Mouse (Mus musculus): ENCODE results near the gene Cyp2e1. TPM values are rescaled to one million over a fixed set of nuclear protein-coding genes. Genes with fewer than 3 reads are reported as not detected.

The Cyp2e1 gene
- 1.8 TPM for polyA plus RNA-seq (2014; fragmentation: Illumina TruSeq; extraction: RNeasy Lipid Tissue Mini Kit (QIAGEN cat#74804); ENCODE audit: low read depth, low replicate concordance)

GRCm38 (mm10) chr7:140763447-140764020, at the start of gene Cyp2e1:
TSS of gene Cyp2e1 (plus strand) at chr7:140763739.

GRCm38 (mm10) chr7:140787406-140788052, 24.0 kb downstream of the Cyp2e1 start, which contains the start of gene Syce1:
TSS of gene Syce1 (minus strand) at chr7:140787852.

GRCm38 (mm10) chr7:140821653-140822329, 58.3 kb downstream of the Cyp2e1 start, which contains the start of gene Zfp941:
TSS of gene Zfp941 (minus strand) at chr7:140822178.

Other genes with a start within 250 kb of the Cyp2e1 start
- gene Olfr538, start 195.9 kb upstream of the Cyp2e1 start, polyA plus RNA-seq (2014; fragmentation: Illumina TruSeq; extraction: RNeasy Lipid Tissue Mini Kit (QIAGEN cat#74804); ENCODE audit: low read depth, low replicate concordance) = not detected
- 0.69 TPM for gene Olfr46, start 162.5 kb upstream of the Cyp2e1 start, polyA plus RNA-seq (2014; fragmentation: Illumina TruSeq; extraction: RNeasy Lipid Tissue Mini Kit (QIAGEN cat#74804); ENCODE audit: low read depth, low replicate concordance)
- gene Olfr61, start 134.8 kb upstream of the Cyp2e1 start, polyA plus RNA-seq (2014; fragmentation: Illumina TruSeq; extraction: RNeasy Lipid Tissue Mini Kit (QIAGEN cat#74804); ENCODE audit: low read depth, low replicate concordance) = not detected
- gene Olfr53, start 117.3 kb upstream of the Cyp2e1 start, polyA plus RNA-seq (2014; fragmentation: Illumina TruSeq; extraction: RNeasy Lipid Tissue Mini Kit (QIAGEN cat#74804); ENCODE audit: low read depth, low replicate concordance) = not detected
- 0.08 TPM for gene Olfr539, start 103.8 kb upstream of the Cyp2e1 start, polyA plus RNA-seq (2014; fragmentation: Illumina TruSeq; extraction: RNeasy Lipid Tissue Mini Kit (QIAGEN cat#74804); ENCODE audit: low read depth, low replicate concordance)
- not detected for gene Olfr45, start 81.8 kb upstream of the Cyp2e1 start, polyA plus RNA-seq (2014; fragmentation: Illumina TruSeq; extraction: RNeasy Lipid Tissue Mini Kit (QIAGEN cat#74804); ENCODE audit: low read depth, low replicate concordance)
- not detected for gene Olfr541, start 66.5 kb upstream of the Cyp2e1 start, polyA plus RNA-seq (2014; fragmentation: Illumina TruSeq; extraction: RNeasy Lipid Tissue Mini Kit (QIAGEN cat#74804); ENCODE audit: low read depth, low replicate concordance)
- 395 TPM for gene Syce1, start 24.1 kb downstream of the Cyp2e1 start, polyA plus RNA-seq (2014; fragmentation: Illumina TruSeq; extraction: RNeasy Lipid Tissue Mini Kit (QIAGEN cat#74804); ENCODE audit: low read depth, low replicate concordance)
- gene Zfp941, start 58.4 kb downstream of the Cyp2e1 start, polyA plus RNA-seq (2014; fragmentation: Illumina TruSeq; extraction: RNeasy Lipid Tissue Mini Kit (QIAGEN cat#74804); ENCODE audit: low read depth, low replicate concordance) = 5.9 TPM
- gene Urah, start 71.3 kb downstream of the Cyp2e1 start, polyA plus RNA-seq (2014; fragmentation: Illumina TruSeq; extraction: RNeasy Lipid Tissue Mini Kit (QIAGEN cat#74804); ENCODE audit: low read depth, low replicate concordance) = not detected
- gene Scgb1c1, start 81.8 kb downstream of the Cyp2e1 start, polyA plus RNA-seq (2014; fragmentation: Illumina TruSeq; extraction: RNeasy Lipid Tissue Mini Kit (QIAGEN cat#74804); ENCODE audit: low read depth, low replicate concordance) = not detected
- gene Odf3, start 84.1 kb downstream of the Cyp2e1 start, polyA plus RNA-seq (2014; fragmentation: Illumina TruSeq; extraction: RNeasy Lipid Tissue Mini Kit (QIAGEN cat#74804); ENCODE audit: low read depth, low replicate concordance) = 8.1 TPM
- not detected for gene Gm45785, start 92.6 kb downstream of the Cyp2e1 start, polyA plus RNA-seq (2014; fragmentation: Illumina TruSeq; extraction: RNeasy Lipid Tissue Mini Kit (QIAGEN cat#74804); ENCODE audit: low read depth, low replicate concordance)
- 2.5 TPM for gene Ric8a, start 93.2 kb downstream of the Cyp2e1 start, polyA plus RNA-seq (2014; fragmentation: Illumina TruSeq; extraction: RNeasy Lipid Tissue Mini Kit (QIAGEN cat#74804); ENCODE audit: low read depth, low replicate concordance)
- 4.3 TPM for gene Bet1l, start 93.8 kb downstream of the Cyp2e1 start, polyA plus RNA-seq (2014; fragmentation: Illumina TruSeq; extraction: RNeasy Lipid Tissue Mini Kit (QIAGEN cat#74804); ENCODE audit: low read depth, low replicate concordance)
- gene Psmd13, start 118.2 kb downstream of the Cyp2e1 start, polyA plus RNA-seq (2014; fragmentation: Illumina TruSeq; extraction: RNeasy Lipid Tissue Mini Kit (QIAGEN cat#74804); ENCODE audit: low read depth, low replicate concordance) = 142 TPM
- 9.5 TPM for gene Sirt3, start 118.6 kb downstream of the Cyp2e1 start, polyA plus RNA-seq (2014; fragmentation: Illumina TruSeq; extraction: RNeasy Lipid Tissue Mini Kit (QIAGEN cat#74804); ENCODE audit: low read depth, low replicate concordance)
- not detected for gene Cox8b, start 136.7 kb downstream of the Cyp2e1 start, polyA plus RNA-seq (2014; fragmentation: Illumina TruSeq; extraction: RNeasy Lipid Tissue Mini Kit (QIAGEN cat#74804); ENCODE audit: low read depth, low replicate concordance)
- not detected for gene Nlrp6, start 157.2 kb downstream of the Cyp2e1 start, polyA plus RNA-seq (2014; fragmentation: Illumina TruSeq; extraction: RNeasy Lipid Tissue Mini Kit (QIAGEN cat#74804); ENCODE audit: low read depth, low replicate concordance)
- 0.11 TPM for gene Pgghg, start 177.7 kb downstream of the Cyp2e1 start, polyA plus RNA-seq (2014; fragmentation: Illumina TruSeq; extraction: RNeasy Lipid Tissue Mini Kit (QIAGEN cat#74804); ENCODE audit: low read depth, low replicate concordance)
- gene Ifitm5, start 186.6 kb downstream of the Cyp2e1 start, polyA plus RNA-seq (2014; fragmentation: Illumina TruSeq; extraction: RNeasy Lipid Tissue Mini Kit (QIAGEN cat#74804); ENCODE audit: low read depth, low replicate concordance) = not detected
- gene Gm45717, start 192.2 kb downstream of the Cyp2e1 start, polyA plus RNA-seq (2014; fragmentation: Illumina TruSeq; extraction: RNeasy Lipid Tissue Mini Kit (QIAGEN cat#74804); ENCODE audit: low read depth, low replicate concordance) = not detected
- gene Ifitm2, start 192.2 kb downstream of the Cyp2e1 start, polyA plus RNA-seq (2014; fragmentation: Illumina TruSeq; extraction: RNeasy Lipid Tissue Mini Kit (QIAGEN cat#74804); ENCODE audit: low read depth, low replicate concordance) = 4.3 TPM
- gene Ifitm1, start 203.5 kb downstream of the Cyp2e1 start, polyA plus RNA-seq (2014; fragmentation: Illumina TruSeq; extraction: RNeasy Lipid Tissue Mini Kit (QIAGEN cat#74804); ENCODE audit: low read depth, low replicate concordance) = not detected
- 1.7 TPM for gene Ifitm3, start 247.0 kb downstream of the Cyp2e1 start, polyA plus RNA-seq (2014; fragmentation: Illumina TruSeq; extraction: RNeasy Lipid Tissue Mini Kit (QIAGEN cat#74804); ENCODE audit: low read depth, low replicate concordance)